Mouse (Mus musculus) megakaryocyte-erythroid progenitor cell, adult 5-6 weeks (primary cell): Measurements from ENCODE around the gene Dnah17. TPM values are rescaled to one million over a fixed set of nuclear protein-coding genes. Genes with fewer than 3 reads are reported as not detected.

Source experiments
- ATAC-seq: replicated peaks from 2 replicates; pipeline ENCODE4 v1.8.0; 2016; ENCODE audit warnings: mild to moderate bottlenecking, inconsistent platforms; ENCODE audit not compliant: severe bottlenecking, poor library complexity, low FRiP score, low TSS enrichment
- total RNA-seq, 2 experiments: library from RNA; stranded (forward) in 1 of 2; stranded (reverse) in 1 of 2; fragments of 200-1000, 215-1000 nt in 1 of 2; fragments of >200 nt in 1 of 2; fragmentation: Nextera tagmentation in 1 of 2; gene quantifications; 2 replicates each; pipeline ENCODE4 v1.2.3; 2014 to 2017

The Dnah17 gene
- total RNA-seq, 2 experiments from 2014 or later: 1.2 TPM; not detected in 1

DNA sequence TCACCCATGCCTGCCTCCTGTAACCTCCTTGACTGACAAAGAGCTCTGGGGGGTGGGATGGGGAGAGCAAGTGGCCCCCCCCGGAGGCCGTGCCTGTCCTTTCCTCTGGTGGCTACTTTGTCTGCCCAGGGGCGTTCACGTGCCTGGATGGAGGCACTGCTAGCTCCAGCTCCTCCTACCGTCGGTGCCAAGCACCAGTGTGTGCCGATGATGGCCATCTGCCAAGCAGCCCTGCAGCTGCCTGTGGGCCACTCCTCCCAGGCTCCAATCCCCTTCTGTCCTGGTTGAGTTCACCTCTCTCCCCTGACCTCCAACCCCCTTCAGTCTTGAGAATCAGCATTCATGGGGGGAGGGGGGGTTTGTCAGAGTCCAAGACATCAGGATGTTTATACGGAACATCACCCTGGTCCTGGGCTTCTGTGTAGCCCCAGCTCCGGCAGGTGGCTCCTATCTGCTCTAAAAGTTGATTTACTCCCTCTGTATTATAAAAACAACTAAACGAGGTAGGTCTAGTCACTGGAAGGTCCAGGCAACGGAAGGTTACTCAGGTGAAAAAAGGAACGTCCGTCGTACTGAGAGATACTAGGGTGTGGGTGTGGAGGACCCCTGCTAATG lies 87.0 kb downstream of the Dnah17 start:
- ATAC-seq: no peak

DNA sequence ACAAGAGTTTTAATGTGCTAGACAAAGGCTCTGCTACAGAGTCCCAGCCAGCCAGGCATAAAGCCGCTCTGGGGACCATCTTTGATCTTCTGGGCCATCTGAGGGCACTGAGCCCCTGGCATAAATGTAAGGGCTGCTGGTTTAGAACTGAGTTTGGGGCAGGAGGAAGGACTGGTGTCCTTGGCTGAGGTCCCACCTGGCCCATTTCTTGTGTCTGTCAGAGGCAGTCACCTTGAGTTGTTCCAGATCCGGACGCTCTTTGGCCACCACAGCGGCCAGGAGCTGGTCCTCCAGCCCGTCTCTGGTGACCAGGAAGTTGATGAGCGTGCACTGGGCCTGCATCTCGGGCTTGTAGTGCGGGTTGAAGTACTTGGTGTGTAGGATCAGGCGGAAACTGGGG lies 87.6 kb downstream of the Dnah17 start:
- ATAC-seq: no peak

DNA sequence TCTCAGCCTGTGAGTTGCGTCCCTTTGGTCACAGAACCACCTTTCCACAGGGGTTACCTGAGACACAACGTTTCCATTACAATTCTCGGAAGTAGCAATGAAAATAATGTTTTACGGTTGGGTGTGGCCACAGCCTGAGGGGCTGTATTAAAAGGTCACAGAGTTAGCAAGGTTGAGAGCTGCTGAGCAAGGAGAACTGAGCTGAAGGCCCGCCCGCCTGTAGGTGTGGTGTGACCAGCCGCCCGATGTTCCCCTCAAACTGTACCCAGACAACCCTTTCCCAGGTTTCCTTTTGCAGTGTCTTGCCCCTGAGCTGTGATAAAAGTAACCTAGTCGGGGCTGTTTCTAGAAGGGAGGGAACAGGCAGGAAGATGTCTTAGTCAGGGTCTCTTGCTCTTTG lies 95.4 kb downstream of the Dnah17 start:
- no peak for ATAC-seq

DNA sequence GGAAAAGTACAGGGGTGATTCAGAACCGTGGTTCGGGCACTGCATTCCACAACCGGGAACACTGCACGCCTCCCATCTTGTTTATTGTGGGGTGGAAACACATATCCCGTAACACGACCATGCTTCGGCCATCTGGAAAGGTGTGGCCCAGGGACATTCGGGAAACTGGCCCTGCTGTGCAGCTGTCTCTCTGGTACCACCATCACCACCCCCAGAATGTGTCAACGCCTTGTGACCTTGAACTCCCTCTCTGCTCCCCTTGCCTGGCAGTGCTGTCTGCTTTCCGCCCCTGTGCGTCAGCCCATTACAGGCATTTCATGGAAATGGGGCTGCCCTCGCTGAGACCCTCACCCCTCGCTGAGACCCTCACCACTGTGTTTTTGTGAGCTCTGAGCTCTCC lies 96.0 kb downstream of the Dnah17 start:
- ATAC-seq: no peak

DNA sequence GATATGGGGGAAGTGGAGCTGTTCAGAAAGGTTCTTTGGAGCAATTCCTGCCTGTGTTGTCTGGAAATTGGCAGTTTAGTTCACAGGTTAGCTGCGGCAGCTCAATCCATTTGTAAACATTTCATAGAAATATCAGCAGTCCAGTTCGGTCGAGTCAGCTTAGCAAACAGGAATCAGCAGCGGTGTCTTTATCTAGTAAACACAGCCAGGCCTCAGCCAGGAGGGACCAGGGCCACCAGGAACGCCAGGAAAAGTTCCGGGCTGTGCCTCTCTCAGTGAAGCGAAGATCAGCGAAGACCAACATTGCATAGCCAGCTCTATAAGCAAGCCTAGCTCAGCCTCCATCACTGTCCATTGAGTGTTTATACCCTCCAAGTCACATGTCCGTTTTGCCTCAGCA lies 99.3 kb downstream of the Dnah17 start:
- no peak for ATAC-seq

DNA sequence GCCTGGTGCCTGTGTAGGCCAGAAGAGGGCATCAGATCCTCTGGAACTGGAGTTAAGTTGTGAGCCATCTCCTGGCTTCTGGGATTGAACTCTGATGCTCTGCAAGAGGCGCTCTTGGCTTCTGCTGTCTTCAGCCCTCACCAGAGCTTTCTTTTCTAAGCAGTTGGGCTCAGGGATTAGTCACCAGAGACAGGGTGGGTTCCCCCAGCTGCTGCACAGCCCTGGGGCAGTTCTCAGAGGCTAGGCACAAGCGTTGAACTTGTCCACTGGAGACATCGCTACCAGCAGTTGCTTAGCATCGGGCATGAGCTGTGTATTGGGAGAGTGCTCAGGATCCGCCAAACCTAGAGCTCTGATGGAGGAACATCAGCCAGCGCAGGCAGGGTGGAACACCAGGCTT lies 101.3 kb downstream of the Dnah17 start:
- ATAC-seq: no peak

DNA sequence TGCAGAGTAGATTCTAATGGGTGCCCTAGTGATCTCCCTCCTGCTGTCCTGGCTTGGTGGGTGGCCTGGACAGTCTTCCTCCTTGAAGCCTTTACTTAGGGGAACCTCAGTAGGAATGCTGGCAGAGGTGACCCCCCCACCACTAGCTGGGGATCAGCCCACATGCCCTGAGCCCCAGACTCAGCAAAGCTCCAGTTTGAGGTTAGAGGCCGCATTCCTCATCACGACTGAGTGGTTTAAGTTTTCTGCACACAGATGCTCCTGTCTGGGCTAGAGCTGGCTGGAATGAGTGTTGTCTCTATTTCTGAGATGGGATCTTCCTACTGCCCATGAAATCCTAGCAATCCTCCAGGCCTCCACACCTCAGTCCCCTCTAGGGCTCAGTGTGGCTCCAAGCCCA lies 106.3 kb downstream of the Dnah17 start:
- ATAC-seq: no peak

DNA sequence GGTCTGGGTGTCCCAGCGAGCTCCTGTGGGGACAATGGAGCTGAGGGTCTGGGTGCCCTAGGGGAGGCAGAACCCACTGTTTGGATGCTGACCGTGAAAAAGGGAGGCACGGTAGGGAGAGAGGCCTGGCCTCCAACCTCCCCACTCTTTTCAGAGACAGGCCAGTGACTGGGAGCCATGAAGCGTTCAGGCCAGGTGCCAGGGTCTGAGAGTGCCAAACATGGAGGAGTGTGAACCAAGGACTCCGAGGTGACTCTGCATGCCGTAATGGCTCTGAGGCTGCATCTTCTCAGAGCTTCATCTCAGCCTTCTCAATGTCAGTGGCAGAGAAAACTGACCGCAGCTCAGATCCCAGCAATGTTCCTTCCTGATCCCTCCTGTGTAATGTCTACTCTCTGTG lies 107.0 kb downstream of the Dnah17 start:
- no peak for ATAC-seq

DNA sequence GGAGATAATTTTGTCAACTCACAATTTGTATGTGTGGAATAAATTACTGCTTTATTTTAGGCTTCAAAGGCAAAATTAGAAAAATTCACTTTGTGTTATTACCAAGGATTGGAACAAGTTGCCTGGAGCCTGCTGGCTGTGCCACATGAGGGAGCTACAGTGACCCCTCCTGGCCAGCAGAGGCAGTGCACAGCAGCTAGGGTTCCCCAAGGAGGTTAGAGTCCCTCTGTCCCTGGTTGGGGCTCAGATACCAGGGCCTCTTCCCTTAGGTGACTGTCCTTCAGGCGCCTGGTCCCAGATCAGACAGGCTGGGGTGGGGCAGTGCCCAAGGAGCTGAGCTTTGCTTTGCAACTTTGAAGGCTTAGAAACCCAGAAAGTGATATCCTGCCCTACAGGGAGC lies 108.6 kb downstream of the Dnah17 start:
- peak; percentile 64 for ATAC-seq

DNA sequence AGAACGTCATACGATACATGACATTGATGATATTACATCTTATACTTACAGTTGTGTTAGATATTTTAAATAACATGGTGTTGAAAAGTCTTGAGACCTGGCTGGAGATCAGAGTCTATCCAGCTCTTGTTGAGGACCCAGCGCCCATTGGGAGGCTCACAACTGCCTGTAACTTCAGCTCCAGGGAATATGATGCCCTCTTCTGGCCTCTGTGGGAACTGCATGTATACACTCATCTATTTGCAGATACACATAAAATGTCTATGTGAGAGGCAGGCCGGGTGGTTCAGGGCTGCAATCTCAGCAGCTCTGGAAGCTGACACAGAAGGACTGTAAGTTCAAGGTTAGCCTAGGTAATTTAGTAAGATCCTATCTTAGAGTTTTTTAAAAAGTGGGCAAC lies 112.1 kb downstream of the Dnah17 start:
- no peak for ATAC-seq

DNA sequence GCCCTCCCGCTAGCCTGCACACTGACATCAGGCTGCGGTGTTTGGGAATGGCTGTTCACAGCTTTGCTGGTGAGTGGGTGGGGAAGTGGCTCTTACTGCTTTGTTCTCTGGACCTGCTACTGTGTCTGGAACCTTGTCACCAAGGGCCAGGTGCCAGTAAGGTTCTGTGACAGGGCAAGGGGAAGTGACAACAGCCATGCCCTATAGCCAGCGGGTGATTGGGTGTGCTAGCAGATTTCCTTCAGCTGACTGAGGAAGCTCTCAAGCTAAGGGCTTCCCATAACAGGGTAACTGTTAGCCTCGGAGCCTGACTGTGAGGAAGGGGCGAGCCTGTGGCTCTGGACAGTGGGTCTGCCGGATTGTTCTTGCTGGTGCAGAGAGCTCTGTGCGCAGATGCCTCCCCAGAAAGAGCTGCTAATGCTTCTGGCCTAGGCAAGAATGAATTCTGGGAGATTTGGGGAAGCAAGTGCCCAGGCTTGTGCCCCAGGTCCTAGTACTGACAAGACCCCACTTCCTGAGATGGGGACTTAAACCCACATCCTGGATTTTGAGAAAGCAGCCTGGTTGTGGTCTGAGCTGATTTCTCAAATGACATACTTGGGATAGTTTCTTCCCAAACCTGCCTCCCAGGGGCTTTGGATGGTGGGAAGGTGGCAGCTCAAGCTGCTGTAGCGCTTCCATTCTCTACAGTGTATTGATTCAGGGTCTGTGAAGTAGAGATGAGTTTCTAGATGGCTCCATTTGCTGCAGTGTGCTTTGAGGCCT lies 114.9 kb downstream of the Dnah17 start:
- ATAC-seq: no peak

DNA sequence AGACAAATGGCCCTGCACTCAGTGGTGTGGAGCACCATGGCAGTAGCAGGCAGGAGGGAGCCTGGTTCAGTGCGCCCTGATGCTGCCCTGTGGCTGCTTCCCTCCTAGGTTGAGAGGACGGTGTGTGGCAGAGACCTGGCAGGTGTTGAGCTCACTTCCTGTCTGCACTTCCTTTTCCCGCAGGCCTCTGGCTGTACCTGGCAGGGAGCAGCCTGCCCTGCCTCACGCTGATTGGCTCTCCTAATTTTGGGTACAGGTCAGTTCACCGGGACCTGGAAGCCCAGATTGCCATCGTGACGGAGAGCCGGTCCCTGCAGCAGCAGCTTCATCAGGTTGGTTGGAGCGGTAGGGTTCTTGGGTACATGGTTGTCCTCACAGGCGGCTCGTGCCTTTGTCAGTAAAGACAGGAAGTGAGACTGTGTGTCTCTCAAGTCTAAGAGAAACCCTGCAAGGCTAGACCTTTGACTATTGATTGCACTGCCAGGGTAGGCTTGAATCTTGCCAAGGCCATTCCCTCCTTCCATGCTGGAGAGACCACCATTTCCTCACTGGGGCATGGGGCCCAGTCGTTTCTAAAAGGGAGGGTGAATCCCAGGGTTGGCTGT lies 115.9 kb downstream of the Dnah17 start:
- ATAC-seq: no peak

DNA sequence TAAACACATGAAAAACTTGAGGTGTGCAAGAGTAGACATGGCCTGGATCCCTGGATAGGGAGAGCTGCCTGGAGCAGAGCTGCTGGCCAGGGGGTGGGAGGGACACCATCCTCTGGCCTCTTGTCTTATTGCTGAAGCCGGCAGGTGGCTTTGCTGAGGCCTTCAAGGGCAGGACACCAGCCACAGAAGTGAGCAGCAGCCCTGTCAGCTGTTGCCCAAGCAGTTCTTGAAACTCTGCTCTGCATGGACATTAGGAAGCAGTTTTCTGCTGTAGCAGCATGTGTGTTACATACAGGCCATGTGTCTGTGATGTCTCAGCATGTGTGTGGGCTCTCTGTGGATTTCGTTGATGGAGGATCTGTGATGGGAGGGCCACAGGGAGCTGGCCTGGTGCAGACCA lies 117.1 kb downstream of the Dnah17 start:
- ATAC-seq: no peak

DNA sequence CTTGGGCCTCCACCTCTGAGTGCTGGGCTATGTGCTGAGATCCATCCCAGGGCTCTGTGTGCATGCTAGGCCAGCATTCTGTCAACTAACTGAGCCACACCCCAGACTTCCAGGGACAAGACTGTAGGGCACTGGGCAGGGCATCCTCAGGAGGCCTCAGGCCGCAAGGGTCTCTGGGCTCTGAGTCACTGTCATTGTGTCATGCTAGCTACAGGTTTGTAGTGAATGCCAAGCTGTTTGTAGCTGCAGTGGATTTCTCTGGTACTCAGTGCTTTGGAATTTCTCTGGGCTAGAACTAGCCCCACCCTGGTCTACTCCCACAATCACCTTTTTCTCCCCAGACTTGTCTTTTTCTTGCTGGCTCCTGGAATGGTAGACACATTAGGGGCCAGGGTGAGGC lies 117.8 kb downstream of the Dnah17 start:
- ATAC-seq: no peak

DNA sequence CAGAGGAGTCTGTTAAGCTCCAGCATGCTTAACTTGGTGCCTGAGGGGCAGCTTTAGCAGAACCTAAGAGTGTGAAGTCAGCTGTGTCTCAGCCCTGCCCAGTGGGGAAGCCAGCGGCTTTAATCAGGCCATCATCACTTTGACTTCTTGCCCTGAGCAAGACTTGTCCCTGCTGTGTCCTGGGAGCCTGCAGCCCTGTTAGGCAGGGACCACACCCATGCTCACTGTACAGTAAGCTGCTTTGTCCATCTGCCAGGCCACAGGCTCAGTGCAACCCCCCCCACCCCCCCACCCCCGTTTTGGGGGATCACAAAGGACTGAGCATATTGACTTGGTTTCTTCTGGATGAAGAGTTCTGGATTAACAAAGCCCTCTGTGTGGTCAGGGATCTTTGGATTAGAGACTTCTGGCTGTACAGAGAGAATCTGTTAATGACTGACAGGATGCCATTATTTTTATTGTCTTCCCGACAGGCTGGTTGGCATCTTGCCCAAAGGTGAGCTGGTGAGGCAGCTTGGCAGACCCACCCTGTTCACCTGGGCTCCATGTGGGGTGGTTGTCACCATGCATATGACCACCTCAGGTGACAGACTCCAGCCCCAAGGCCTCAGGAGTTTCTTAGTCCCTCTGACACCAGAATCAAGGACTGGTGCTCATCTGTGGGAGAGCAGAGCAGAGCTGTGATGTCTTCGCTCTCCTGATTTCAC lies 120.4 kb downstream of the Dnah17 start:
- no peak for ATAC-seq

DNA sequence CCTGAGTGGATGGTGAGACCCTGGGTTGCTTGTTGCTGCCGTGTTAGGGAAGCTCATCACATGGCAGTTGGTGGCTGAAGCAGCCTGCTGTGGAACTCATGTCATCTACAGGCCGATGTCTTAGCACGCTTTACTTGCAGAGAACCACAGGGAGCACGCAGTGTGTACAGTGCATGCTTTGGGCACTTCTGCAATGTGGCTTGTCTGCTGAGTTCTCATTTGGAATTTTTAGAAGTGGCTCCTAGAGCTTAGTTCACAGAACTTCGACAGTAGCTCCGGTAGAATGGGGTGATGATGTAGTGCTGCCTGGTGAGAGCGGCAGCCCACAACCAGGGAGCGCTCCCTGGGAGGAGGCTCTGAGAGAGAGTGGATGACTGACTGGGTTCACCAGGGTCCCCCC lies 121.6 kb downstream of the Dnah17 start:
- no peak for ATAC-seq

DNA sequence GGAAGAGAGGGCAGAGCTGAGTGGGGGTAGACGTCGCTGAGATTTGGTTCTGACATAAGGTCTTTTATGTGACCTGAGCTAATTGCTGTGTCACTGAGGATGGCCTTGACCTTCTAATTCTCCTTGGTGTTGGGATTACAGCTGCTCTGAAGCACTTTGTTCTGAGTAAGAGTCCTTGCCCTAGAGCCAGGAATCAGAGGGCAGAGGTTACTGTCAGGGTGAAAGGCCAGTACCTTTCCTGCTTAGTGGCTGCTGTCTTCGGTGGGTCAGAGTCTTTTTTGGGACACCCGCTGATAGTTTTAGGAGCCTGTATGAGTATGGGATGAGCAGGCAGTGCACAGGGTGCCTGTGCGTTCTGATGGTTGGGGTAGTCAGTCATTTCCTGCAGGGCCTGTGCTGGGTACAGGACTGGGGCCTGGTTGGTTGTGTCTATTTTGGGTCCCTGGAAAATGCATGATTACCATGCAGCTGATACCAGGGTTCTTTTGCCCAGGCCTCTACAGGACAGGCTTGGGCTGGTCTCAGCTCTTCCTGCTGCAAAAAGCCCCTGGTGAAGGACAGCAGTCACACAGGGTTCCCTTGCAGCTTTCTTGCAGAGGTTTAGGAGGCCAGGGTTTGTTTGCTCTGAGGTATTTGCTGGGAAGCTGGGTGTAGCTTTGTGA lies 122.2 kb downstream of the Dnah17 start:
- no peak for ATAC-seq

DNA sequence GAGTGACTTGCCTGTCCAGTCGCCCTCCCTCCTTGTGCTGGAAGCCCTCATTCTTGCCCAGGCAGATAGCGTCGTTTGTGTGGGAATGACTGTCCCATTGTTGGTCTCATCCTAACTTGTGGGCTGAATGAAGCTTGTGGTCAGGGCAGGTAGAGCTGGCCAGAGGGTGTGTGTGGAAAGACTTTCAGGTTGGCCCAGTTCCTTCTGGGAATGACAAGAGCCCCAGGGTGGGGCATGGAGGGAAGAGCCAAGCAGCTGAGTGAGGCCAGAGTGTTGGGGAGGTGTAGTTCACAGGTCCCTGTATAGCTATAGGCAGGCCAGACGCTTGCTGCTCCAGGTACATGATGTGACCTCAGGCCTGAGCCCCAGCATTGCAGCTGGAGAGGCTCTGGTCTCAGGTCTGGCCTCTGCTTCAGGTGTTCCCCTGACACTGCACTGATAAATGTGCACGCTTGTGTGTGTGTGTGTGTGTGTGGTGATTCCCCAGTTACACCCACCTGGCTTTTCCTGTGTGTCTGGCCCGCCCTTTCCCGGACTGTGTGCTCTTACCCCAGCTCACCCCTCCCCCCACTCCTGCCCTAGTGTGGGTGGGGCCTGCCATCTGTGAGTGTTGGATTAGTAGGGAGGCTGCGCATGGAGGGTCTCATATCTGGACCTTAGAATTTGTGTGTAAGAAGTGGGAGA lies 122.8 kb downstream of the Dnah17 start:
- peak; percentile 42; the same call in 1 of the 2 replicates for ATAC-seq

DNA sequence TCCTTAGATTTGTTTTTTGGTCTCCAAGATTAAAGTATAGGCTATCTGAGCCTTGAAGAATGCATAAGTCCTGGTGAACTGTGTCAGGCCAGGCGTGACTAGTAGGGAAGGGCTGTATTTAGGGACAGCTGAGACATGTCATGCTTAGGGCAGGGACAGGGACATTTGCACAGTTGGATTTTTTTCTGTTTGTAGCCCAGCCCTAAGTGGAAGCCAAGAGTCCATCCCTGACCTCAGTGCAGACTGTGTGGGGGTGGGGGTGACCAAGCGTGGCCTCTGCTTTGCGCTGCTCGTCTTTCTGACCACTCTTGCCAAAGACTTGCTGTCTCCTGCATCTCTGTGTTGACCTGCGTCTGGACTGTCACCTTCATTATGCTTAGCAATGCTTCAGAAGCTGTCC lies 126.2 kb downstream of the Dnah17 start:
- ATAC-seq: no peak
